Mouse (Mus musculus) heart, postnatal 0 days (tissue): Measurements from ENCODE around the gene Epha5. TPM values are rescaled to one million over a fixed set of nuclear protein-coding genes. Genes with fewer than 3 reads are reported as not detected.

ENCODE experiments used
- ATAC-seq: fragments of 200-750 bp; cut with Nextera tagmentation; 2 replicates; pipeline ENCODE4 v1.8.0; 2017; ENCODE audit warnings: low read depth, moderate number of reproducible peaks, moderate library complexity; ENCODE audit not compliant: insufficient read depth
- DNase-seq: peaks from one replicate; pipeline ENCODE4 v3.0.0-alpha.2; 2016; ENCODE audit warnings: low spot score
- H3K27ac ChIP-seq: fragments of 300-500 bp; sonication (generic); 2 replicates; pipeline ENCODE4 v1.5.1; 2014; ENCODE audit warnings: low read depth, mild to moderate bottlenecking
- H3K27me3 ChIP-seq: fragments of 300-500 bp; sonication (generic); 2 replicates; pipeline ENCODE4 v1.6.1; 2014; ENCODE audit warnings: low read length, mixed read lengths; ENCODE audit not compliant: control insufficient read depth, insufficient read depth
- H3K36me3 ChIP-seq: fragments of 300-500 bp; sonication (generic); replicated peaks from 2 replicates; pipeline ENCODE4 v1.6.1; 2014; ENCODE audit warnings: low read length, mixed read lengths; ENCODE audit not compliant: control insufficient read depth, insufficient read depth
- H3K4me1 ChIP-seq: fragments of 300-500 bp; sonication (generic); 2 replicates; pipeline ENCODE4 v1.6.1; 2014; ENCODE audit warnings: antibody characterized with exemption; ENCODE audit not compliant: control insufficient read depth, insufficient read depth
- H3K4me2 ChIP-seq: fragments of 300-500 bp; sonication (generic); 2 replicates; pipeline ENCODE4 v1.6.1; 2014; ENCODE audit warnings: low read depth, mild to moderate bottlenecking, low read length, moderate library complexity
- H3K4me3 ChIP-seq: fragments of 300-500 bp; sonication (generic); 2 replicates; pipeline ENCODE4 v1.5.1; 2014; ENCODE audit warnings: low read depth, low read length
- H3K9ac ChIP-seq: fragments of 300-500 bp; sonication (generic); replicated peaks from 2 replicates; pipeline ENCODE4 v1.6.1; 2014; ENCODE audit warnings: low read depth, low read length, mixed read lengths
- H3K9me3 ChIP-seq: fragments of 300-500 bp; sonication (generic); replicated peaks from 2 replicates; pipeline ENCODE4 v1.6.1; 2016; ENCODE audit warnings: low read length; ENCODE audit not compliant: control insufficient read depth
- CTCF ChIP-seq: IDR thresholded peaks from 2 replicates; pipeline ENCODE4 v1.5.1; 2016; ENCODE audit warnings: antibody characterized with exemption, control low read depth, low read depth
- EP300 ChIP-seq: IDR thresholded peaks from 2 replicates; pipeline ENCODE4 v1.6.1; 2016; ENCODE audit warnings: antibody characterized with exemption, low read depth
- WGBS: fragments of 180-500 bp; shearing (Covaris S2); extraction: QIAGEN DNeasy Blood & Tissue Kit; methylation state at CpG from one replicate; pipeline ENCODE4 v1.1.7; 2014; 5-methylcytosine and 5-hydroxymethylcytosine counted together
- polyA plus RNA-seq: library from polyadenylated mRNA; unstranded; fragments of >200 nt; fragmentation: Nextera tagmentation; extraction: Ambion mirVana; gene quantifications from 2 replicates; pipeline ENCODE4 v1.2.1, GENCODE M21; 2015
- total RNA-seq: library from RNA; depleted of rRNA; stranded (reverse); fragments of >200 nt; gene quantifications from 2 replicates; pipeline ENCODE4 v1.2.3, GENCODE M21; 2014; ENCODE audit warnings: low replicate concordance

The Epha5 gene
- total and polyA plus RNA-seq, 2 experiments from 2014 or later: 0.08 to 0.18 TPM

DNA sequence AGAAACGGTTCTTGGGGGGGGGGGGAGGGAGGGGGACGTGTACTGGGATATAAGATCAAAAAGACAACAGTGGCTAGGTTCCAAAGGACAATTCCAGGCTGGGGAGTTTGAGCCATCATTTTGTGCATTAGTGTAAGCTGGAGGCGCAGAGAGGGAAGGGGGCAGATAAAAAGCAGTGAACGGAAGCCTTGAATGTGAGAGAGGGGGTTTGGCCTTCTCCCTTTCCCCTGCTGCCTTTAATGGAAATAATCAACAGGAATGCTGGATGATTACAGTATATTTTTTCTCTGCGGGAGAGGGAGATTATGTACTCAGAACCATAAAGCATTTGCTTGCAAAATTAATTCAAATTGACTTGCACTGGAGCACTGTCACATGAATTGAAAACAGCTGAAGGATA lies 51.8 kb downstream of the Epha5 start:
- TF ChIP-seq EP300 (no peak), CTCF (no peak)
- no peak for DNase-seq
- Histone ChIP-seq H3K4me2 (no peak overlapping the region), H3K36me3 (no peaks in the 10 kb centered on the region), H3K4me3 (no peak overlapping the region), H3K27ac (no peak overlapping the region), H3K9me3 (no peaks in the 10 kb centered on the region), H3K4me1 (no peaks in the 10 kb centered on the region), H3K27me3 (no peaks in the 10 kb centered on the region), H3K9ac (no peak overlapping the region)
- no peak for ATAC-seq
- WGBS: 47% methylated on average over 5 of the region's 5 CpGs

DNA sequence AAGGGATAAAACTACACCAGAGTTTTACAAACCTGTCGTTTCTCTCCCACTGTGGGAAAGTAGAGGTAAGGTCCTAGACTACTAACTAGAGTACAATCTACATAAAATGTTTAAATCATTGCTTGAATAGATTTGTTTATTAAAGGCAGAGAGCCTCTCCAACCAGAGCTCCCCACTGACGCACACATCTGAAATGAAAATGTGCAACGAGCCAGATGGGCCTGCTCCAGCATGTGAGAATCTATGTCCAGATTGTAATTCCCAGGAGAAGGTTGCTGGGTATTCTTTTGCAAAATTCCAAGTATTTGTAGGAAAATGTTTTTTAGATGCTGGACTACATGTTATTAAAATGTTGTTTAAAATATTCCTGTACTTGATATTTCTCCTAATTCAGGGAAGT lies 57.8 kb downstream of the Epha5 start:
- no peak overlapping the region for H3K4me2 ChIP-seq
- no peak overlapping the region for H3K9ac ChIP-seq
- ATAC-seq: no peak
- no peak overlapping the region for H3K4me3 ChIP-seq
- DNase-seq: no peak
- TF ChIP-seq CTCF: no peak
- H3K27ac ChIP-seq: no peak overlapping the region
- no peaks in the 10 kb centered on the region for H3K9me3 ChIP-seq
- H3K4me1 ChIP-seq: no peaks in the 10 kb centered on the region
- H3K36me3 ChIP-seq: no peaks in the 10 kb centered on the region
- 78% methylated on average over 3 of the region's 3 CpGs for WGBS
- H3K27me3 ChIP-seq: no peaks in the 10 kb centered on the region

DNA sequence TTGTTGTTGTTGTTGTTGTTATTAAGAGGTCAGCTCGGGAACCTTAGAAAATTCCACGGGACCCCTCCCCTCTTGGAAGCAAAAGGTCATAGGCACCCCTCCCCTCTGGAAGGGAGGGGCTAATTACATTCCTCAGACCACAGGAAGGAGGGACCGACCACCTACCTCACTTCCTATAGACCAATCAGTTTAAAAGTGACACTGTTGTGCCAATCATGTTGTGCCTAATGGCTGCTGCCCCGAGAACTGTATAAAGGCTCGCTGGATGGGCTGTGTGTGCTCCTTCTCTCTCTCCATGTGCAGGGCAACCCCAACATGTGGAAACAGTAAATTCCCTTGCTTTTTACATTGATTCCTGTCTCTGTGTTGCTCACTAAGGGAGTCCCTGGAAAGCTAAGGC lies 64.1 kb downstream of the Epha5 start:
- no peaks in the 10 kb centered on the region for H3K9me3 ChIP-seq
- no peak overlapping the region for H3K4me3 ChIP-seq
- no peak for TF ChIP-seq CTCF
- TF ChIP-seq EP300: no peak
- H3K4me1 ChIP-seq: no peaks in the 10 kb centered on the region
- H3K36me3 ChIP-seq: no peaks in the 10 kb centered on the region
- DNase-seq (no peak), ATAC-seq (no peak)
- no peak overlapping the region for H3K9ac ChIP-seq
- no peak overlapping the region for H3K27ac ChIP-seq
- H3K27me3 ChIP-seq: no peaks in the 10 kb centered on the region
- no peak overlapping the region for H3K4me2 ChIP-seq
- 69% methylated on average over 5 of the region's 5 CpGs for WGBS

DNA sequence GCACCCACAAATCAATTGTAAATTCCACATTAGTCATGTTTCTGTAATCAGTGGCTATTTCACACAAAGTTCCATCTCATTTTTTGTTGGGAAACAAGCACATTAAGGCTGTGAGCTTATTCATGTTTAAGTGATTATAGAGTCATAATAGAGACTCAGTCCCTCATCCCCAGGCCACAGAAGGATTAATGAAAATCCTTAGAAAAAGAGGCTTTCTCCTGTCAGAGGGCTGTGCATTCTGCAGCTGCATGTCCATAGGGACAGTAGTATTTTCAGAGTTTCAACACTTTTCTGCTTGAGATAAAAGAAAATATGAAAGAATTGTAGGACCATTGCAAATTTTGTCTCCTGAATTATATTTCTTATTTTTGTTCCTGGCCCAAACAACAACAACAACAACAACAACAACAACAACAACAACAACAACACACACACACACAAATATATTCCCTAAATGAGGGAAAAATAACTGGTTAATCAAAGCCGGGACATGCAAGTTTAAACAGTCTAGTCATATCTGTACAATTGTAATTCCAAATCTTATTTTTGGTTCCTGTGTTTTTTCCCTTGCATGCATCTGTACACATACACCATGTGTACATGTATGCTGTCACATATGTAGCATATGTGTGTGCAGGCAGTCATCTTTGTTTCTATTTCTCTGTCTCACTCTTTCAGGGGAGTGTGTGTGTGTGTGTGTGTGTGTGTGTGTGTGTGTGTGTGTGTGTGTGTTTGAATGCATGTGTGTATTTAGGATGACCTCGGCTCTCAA lies 70.3 kb downstream of the Epha5 start:
- no peak overlapping the region for H3K9ac ChIP-seq
- TF ChIP-seq CTCF: no peak
- no peak for TF ChIP-seq EP300
- no peak overlapping the region for H3K4me2 ChIP-seq
- no peak overlapping the region for H3K27ac ChIP-seq
- H3K27me3 ChIP-seq: no peaks in the 10 kb centered on the region
- H3K36me3 ChIP-seq: no peaks in the 10 kb centered on the region
- ATAC-seq (no peak), DNase-seq (no peak)
- no peaks in the 10 kb centered on the region for H3K9me3 ChIP-seq
- no peak overlapping the region for H3K4me3 ChIP-seq
- WGBS: 70% methylated on average over 2 of the region's 2 CpGs
- H3K4me1 ChIP-seq: no peaks in the 10 kb centered on the region

DNA sequence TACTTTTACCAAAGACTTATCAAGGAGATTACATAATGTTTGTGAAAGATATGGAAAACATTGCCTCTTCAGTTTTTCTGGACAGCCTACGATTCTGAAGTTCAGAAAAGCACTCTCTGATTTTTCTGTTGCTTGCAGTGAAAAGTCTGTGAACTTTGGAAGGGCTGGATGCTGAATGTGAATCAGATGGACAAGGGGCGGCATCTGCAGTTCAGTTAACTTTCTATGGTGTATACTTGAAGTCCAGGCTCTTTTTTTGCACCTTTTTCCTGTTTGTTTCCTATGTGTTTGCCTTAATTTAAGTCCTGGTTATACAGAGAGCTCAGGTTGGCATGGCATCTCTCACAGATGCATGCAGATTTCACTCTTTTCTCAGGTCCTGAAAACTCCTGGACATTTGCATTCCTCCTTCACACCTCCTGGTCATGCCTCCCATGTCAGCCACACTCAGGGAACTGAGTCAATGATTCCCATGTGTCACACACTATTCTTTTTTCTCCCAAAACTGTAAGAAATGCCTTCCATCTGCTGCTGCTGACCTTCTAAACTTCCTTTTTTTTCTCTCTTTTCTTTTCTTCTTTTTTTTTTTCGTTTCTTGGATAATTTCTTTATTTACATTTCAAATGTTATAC lies 81.2 kb downstream of the Epha5 start:
- WGBS: 63% methylated on average over 3 of the region's 3 CpGs
- ATAC-seq (no peak), DNase-seq (no peak)
- Histone ChIP-seq H3K4me2 (no peak overlapping the region), H3K9ac (no peak overlapping the region), H3K27me3 (no peaks in the 10 kb centered on the region), H3K9me3 (no peaks in the 10 kb centered on the region), H3K27ac (no peak overlapping the region), H3K36me3 (no peaks in the 10 kb centered on the region), H3K4me1 (no peaks in the 10 kb centered on the region), H3K4me3 (no peak overlapping the region)
- TF ChIP-seq CTCF (no peak), EP300 (no peak)
